ENCODE assay signal across 9 mouse cellular contexts in the genomic region with DNA sequence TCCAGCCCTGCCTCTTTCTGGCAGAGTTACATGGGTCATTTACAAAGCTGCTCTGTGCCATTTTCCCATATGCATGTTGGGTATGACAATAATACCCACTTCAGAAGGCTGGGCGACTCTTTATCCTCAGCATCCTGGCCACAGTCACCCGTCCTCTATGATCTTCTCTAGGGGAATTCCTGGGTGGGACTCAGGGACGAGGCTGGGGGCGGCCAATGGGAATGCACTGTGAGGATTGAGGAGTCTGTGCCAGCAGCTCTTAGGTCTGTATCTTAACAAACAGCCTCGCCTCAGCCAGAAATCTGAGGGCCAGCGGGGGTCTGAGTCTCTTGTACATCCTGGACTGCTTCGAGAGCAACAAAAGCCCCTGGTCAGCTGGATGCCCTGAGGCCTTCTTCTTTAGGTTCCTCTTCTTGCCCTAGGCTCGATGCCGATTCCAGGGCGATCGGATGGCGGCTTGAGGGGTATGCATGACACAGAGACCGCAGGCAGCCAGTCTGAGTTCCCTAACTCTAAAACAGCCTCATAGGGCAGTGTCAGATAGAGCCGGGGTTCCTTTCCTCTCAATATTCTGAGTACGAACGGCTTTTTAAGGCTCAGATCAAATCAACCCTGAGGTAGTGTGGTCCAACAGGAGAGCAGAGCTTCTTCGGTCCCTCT. TPM values are rescaled to one million over a fixed set of nuclear protein-coding genes. Genes with fewer than 3 reads are reported as not detected.
DNase-seq lines count a peak whose midpoint lies in the region; ATAC-seq lines count a peak whose summit lies in the region.
"Had no signal": no experiment of that assay in that cellular context is flagged by ENCODE, and none has a peak within 500 bp of the region (broad histone marks: within the 10 kb centered on the region; RNA-seq: fewer than 3 reads in every experiment).

No protein-coding gene starts in this region.

- H3K27ac ChIP-seq in kidney, embryonic 15.5 days = peak overlapping the region; percentile 66
- H3K27ac ChIP-seq in hindbrain, embryonic 11.5 days (ENCODE audit: low read depth, low read length) = peak overlapping the region; percentile 53; the same call in 1 of the 2 replicates

- peak overlapping the region; percentile 57 for H3K4me3 ChIP-seq in kidney, embryonic 15.5 days (replicated peaks)
- peak overlapping the region; percentile 52 for H3K4me3 ChIP-seq in hindbrain, embryonic 11.5 days (ENCODE audit: low read depth, low read length)

- no peaks in the 10 kb centered on the region for H3K27me3 ChIP-seq in kidney, embryonic 15.5 days
- no peaks in the 10 kb centered on the region for H3K27me3 ChIP-seq in hindbrain, embryonic 11.5 days (ENCODE audit: control insufficient read depth, insufficient read depth, low read length)

- peaks cover 11% of the 10 kb centered on the region for H3K36me3 ChIP-seq in kidney, embryonic 15.5 days
- H3K36me3 ChIP-seq in hindbrain, embryonic 11.5 days (ENCODE audit: control insufficient read depth, insufficient read depth, low read length) = no peaks in the 10 kb centered on the region

- peaks cover 93% of the 10 kb centered on the region for H3K4me1 ChIP-seq in kidney, embryonic 15.5 days
- H3K4me1 ChIP-seq in hindbrain, embryonic 11.5 days (replicated peaks; ENCODE audit: control insufficient read depth, insufficient read depth, low read length) = peaks cover 28% of the 10 kb centered on the region

- peak overlapping the region; percentile 99 for H3K4me2 ChIP-seq in kidney, embryonic 15.5 days
- H3K4me2 ChIP-seq in hindbrain, embryonic 11.5 days (replicated peaks; ENCODE audit: low read depth, low read length) = peak overlapping the region; percentile 100

- no peak for ATAC-seq in kidney, embryonic 15.5 days (replicated peaks; ENCODE audit: low FRiP score)
- peak; percentile 60 for ATAC-seq in common myeloid progenitor, adult 5-6 weeks (replicated peaks; ENCODE audit: low read depth, poor library complexity, severe bottlenecking)
- ATAC-seq in hindbrain, embryonic 11.5 days (ENCODE audit: low FRiP score) = no peak
- ATAC-seq in megakaryocyte progenitor cell, adult 5-6 weeks (replicated peaks; ENCODE audit: poor library complexity) = peak; percentile 53

- H3K9me3 ChIP-seq in kidney, embryonic 15.5 days (replicated peaks) = no peaks in the 10 kb centered on the region
- no peaks in the 10 kb centered on the region for H3K9me3 ChIP-seq in hindbrain, embryonic 11.5 days (ENCODE audit: control insufficient read depth, low read length)

- WGBS in kidney, embryonic 15.5 days = 53% methylated on average over 17 of the region's 17 CpGs
- WGBS in hindbrain, embryonic 11.5 days = 38% methylated on average over 17 of the region's 17 CpGs

- peak overlapping the region; percentile 62 for H3K9ac ChIP-seq in kidney, embryonic 15.5 days
- peak overlapping the region; percentile 73 for H3K9ac ChIP-seq in hindbrain, embryonic 11.5 days (ENCODE audit: low read depth, low read length)

- DNase-seq in kidney, adult 9 months = no peak
- DNase-seq in hindbrain, embryonic 11.5 days (ENCODE audit: low spot score) = no peak
- no peak for DNase-seq in c-Kit-positive CD71-positive TER-119-positive erythroid progenitor cells, embryonic 14.5 days (ENCODE audit: low spot score)
- DNase-seq in gastrocnemius, adult 18-20 months (ENCODE audit: low spot score) = no peak
- DNase-seq in kidney, postnatal 36 days = no peak

RNA-seq across cellular contexts. Expression of a gene that starts 8.2 kb away (rescaled TPM):
- 138 and 160 TPM in 2 replicates for polyA plus RNA-seq in kidney, embryonic 15.5 days (2015; fragmentation: Nextera tagmentation; extraction: Ambion mirVana)
- 20.2 and 29.2 TPM in 2 replicates for total RNA-seq in common myeloid progenitor, adult 5-6 weeks (2017)
- polyA plus RNA-seq in hindbrain, embryonic 11.5 days (2014; fragmentation: Nextera tagmentation; extraction: Ambion mirVana) = 97.4 and 104 TPM in 2 replicates
- total RNA-seq in megakaryocyte progenitor cell, adult 5-6 weeks (2015) = 12.1 and 12.6 TPM in 2 replicates
- total RNA-seq in megakaryocyte progenitor cell, adult 5-6 weeks (2017) = 9.3 and 14.5 TPM in 2 replicates
- total RNA-seq in gastrocnemius, adult 18-20 months (2021) = 1 to 10 TPM; 4.0 to 8.2 TPM

RNA-seq across cellular contexts. Expression of a gene that starts 23.0 kb away (rescaled TPM):
- polyA plus RNA-seq in kidney, embryonic 15.5 days (2015; fragmentation: Nextera tagmentation; extraction: Ambion mirVana) = 15.4 and 16.5 TPM in 2 replicates
- total RNA-seq in common myeloid progenitor, adult 5-6 weeks (2017) = 0.50 and 0.73 TPM in 2 replicates
- 38.5 and 40.4 TPM in 2 replicates for polyA plus RNA-seq in hindbrain, embryonic 11.5 days (2014; fragmentation: Nextera tagmentation; extraction: Ambion mirVana)
- total RNA-seq in megakaryocyte progenitor cell, adult 5-6 weeks (2015) = not detected in 2 replicates
- total RNA-seq in megakaryocyte progenitor cell, adult 5-6 weeks (2017) = 0.10 TPM in 1 of 2 replicates, not detected in the other
- 1 to 10 TPM in 1 of 2 experiments, under 1 TPM in 1; 0.89 to 1.9 TPM for total RNA-seq in gastrocnemius, adult 18-20 months (2021)

RNA-seq across cellular contexts. Expression of a gene that starts 23.9 kb away (rescaled TPM):
- polyA plus RNA-seq in kidney, embryonic 15.5 days (2015; fragmentation: Nextera tagmentation; extraction: Ambion mirVana) = 17.0 and 19.2 TPM in 2 replicates
- 1.6 and 2.3 TPM in 2 replicates for total RNA-seq in common myeloid progenitor, adult 5-6 weeks (2017)
- 28.3 and 31.2 TPM in 2 replicates for polyA plus RNA-seq in hindbrain, embryonic 11.5 days (2014; fragmentation: Nextera tagmentation; extraction: Ambion mirVana)
- 1.6 and 2.4 TPM in 2 replicates for total RNA-seq in megakaryocyte progenitor cell, adult 5-6 weeks (2015)
- total RNA-seq in megakaryocyte progenitor cell, adult 5-6 weeks (2017) = 1.3 and 2.5 TPM in 2 replicates
- 1 to 10 TPM; 8.8 to 9.6 TPM for total RNA-seq in gastrocnemius, adult 18-20 months (2021)

RNA-seq across cellular contexts. Expression of a gene that starts 31.9 kb away (rescaled TPM):
- 14.8 and 16.7 TPM in 2 replicates for polyA plus RNA-seq in kidney, embryonic 15.5 days (2015; fragmentation: Nextera tagmentation; extraction: Ambion mirVana)
- total RNA-seq in common myeloid progenitor, adult 5-6 weeks (2017) = not detected in 2 replicates
- 16.5 and 17.8 TPM in 2 replicates for polyA plus RNA-seq in hindbrain, embryonic 11.5 days (2014; fragmentation: Nextera tagmentation; extraction: Ambion mirVana)
- 0.49 TPM in 1 of 2 replicates, not detected in the other for total RNA-seq in megakaryocyte progenitor cell, adult 5-6 weeks (2015)
- total RNA-seq in megakaryocyte progenitor cell, adult 5-6 weeks (2017) = 0.04 and 0.47 TPM in 2 replicates
- 100 to 1,000 TPM; 142 to 145 TPM for total RNA-seq in gastrocnemius, adult 18-20 months (2021)
- total RNA-seq: MEL had no signal

RNA-seq across cellular contexts. Expression of a gene that starts 38.9 kb away (rescaled TPM):
- 22.7 and 26.9 TPM in 2 replicates for polyA plus RNA-seq in kidney, embryonic 15.5 days (2015; fragmentation: Nextera tagmentation; extraction: Ambion mirVana)
- 15.6 and 22.7 TPM in 2 replicates for total RNA-seq in common myeloid progenitor, adult 5-6 weeks (2017)
- 42.1 and 46.0 TPM in 2 replicates for polyA plus RNA-seq in hindbrain, embryonic 11.5 days (2014; fragmentation: Nextera tagmentation; extraction: Ambion mirVana)
- total RNA-seq in megakaryocyte progenitor cell, adult 5-6 weeks (2015) = 8.5 and 11.8 TPM in 2 replicates
- 9.8 and 11.2 TPM in 2 replicates for total RNA-seq in megakaryocyte progenitor cell, adult 5-6 weeks (2017)
- 10 to 100 TPM; 90.7 to 93.0 TPM for total RNA-seq in gastrocnemius, adult 18-20 months (2021)

Comparison
In these comparisons a context has a peak if more than half of its experiments do, and no peak if none do; other contexts are left out.
1. ATAC-seq: peak in common myeloid progenitor, adult 5-6 weeks (single experiment) and megakaryocyte progenitor cell, adult 5-6 weeks (single experiment); none in kidney, embryonic 15.5 days (single experiment) and hindbrain, embryonic 11.5 days (single experiment).